Mouse (Mus musculus): Measurements from ENCODE around the gene Lmo7.

DNA sequence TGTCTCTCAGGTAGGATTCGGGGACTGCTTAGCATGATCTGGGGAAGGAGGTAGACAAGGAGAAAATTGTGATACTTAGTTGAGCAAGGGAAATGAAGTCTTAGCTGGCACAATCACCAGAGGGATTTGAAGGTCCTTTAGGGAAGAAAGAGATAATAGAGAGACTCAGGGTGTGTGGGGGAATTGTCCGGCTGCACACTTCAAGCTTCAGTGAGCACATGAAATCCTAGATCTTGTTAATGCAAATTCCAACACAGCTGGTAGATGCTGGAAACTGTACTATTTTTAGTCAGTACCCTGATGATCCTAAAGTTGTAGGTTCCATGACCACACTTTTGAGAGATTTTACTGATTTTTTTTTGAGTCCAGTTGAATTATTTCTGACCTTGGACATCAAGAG, 15.3 kb upstream of the Lmo7 start:
- TF ChIP-seq CTCF (IDR thresholded peaks at IDR 0.05; ENCODE audit: low read depth) (no peak), EP300 (IDR thresholded peaks at IDR 0.05; ENCODE audit: low read depth) (no peak)
